9 mouse cellular contexts compared by ENCODE assay signal in genomic region chr12:76293192-76293591, GRCm38 (mm10). TPM values are rescaled to one million over a fixed set of nuclear protein-coding genes. Genes with fewer than 3 reads are reported as not detected.
A peak's percentile ranks its signal among the peaks of the same experiment; 100 is the strongest.
DNase-seq lines count a peak whose midpoint lies in the region; ATAC-seq and TF ChIP-seq lines count a peak whose summit lies in the region.
"Had no signal": no experiment of that assay in that cellular context is flagged by ENCODE, and none has a peak within 500 bp of the region (broad histone marks: within the 10 kb centered on the region; RNA-seq: fewer than 3 reads in every experiment).

No protein-coding gene starts in this region.

- TF ChIP-seq CTCF in kidney, postnatal 0 days (IDR thresholded peaks at IDR 0.05; ENCODE audit: low read depth): peak; percentile 84
- TF ChIP-seq CTCF in embryonic fibroblast, embryonic 13.5 days (IDR thresholded peaks at IDR 0.05; ENCODE audit: borderline replicate concordance, insufficient read depth, low read length): peak; percentile 75; the same call in 1 of the 2 replicates

- no peaks in the 10 kb centered on the region for H3K9me3 ChIP-seq in kidney, postnatal 0 days (replicated peaks; ENCODE audit: low read length)
- H3K9me3 ChIP-seq in kidney, embryonic 15.5 days (replicated peaks): no peaks in the 10 kb centered on the region
- no peaks in the 10 kb centered on the region for H3K9me3 ChIP-seq in ES-E14 (ENCODE audit: control insufficient read depth, insufficient read depth, low read depth, low read length)
- H3K9me3 ChIP-seq: megakaryocyte, embryonic 14.5 days had no signal

- H3K27me3 ChIP-seq in kidney, postnatal 0 days (ENCODE audit: insufficient read depth, low read length): no peaks in the 10 kb centered on the region
- no peaks in the 10 kb centered on the region for H3K27me3 ChIP-seq in kidney, embryonic 15.5 days
- H3K27me3 ChIP-seq: megakaryocyte, embryonic 14.5 days had no signal

- no peak overlapping the region for H3K4me2 ChIP-seq in kidney, postnatal 0 days (ENCODE audit: low read length)
- H3K4me2 ChIP-seq in kidney, embryonic 15.5 days: no peak overlapping the region

- no peak for TF ChIP-seq POLR2A in embryonic fibroblast, embryonic 13.5 days (IDR thresholded peaks at IDR 0.05; ENCODE audit: low read depth, low read length)

- 57% methylated on average over 7 of the region's 7 CpGs for WGBS in kidney, postnatal 0 days
- 57% methylated on average over 7 of the region's 7 CpGs for WGBS in kidney, embryonic 15.5 days
- WGBS in large intestine, adult 2 months: 35% methylated on average over 7 of the region's 7 CpGs

- peak; percentile 79 for DNase-seq in kidney, postnatal 0 days (ENCODE audit: low spot score)
- DNase-seq in ES-E14 (ENCODE audit: low read depth, low spot score): peak; percentile 49
- peak; percentile 15 to 43 for DNase-seq in adrenal gland, postnatal 4 days (ENCODE audit: low spot score in 2 of 2)
- peak; percentile 10 for DNase-seq in large intestine, adult 2 months (ENCODE audit: low read depth, low spot score)
- peak; percentile 43 for DNase-seq in naive thymus-derived CD4-positive, alpha-beta T cell, adult 2 months (ENCODE audit: low read depth)
- DNase-seq in thymus, postnatal 36 days: peak; percentile 28 to 40

- in situ Hi-C loops in ES-E14 (cut with MboI; ENCODE audit: low sequenced_read_pairs in 2 of 2, unreplicated experiment in 2 of 2): no loop called here

- no peaks in the 10 kb centered on the region for H3K4me1 ChIP-seq in kidney, postnatal 0 days (replicated peaks; ENCODE audit: insufficient read depth, low read length)
- no peaks in the 10 kb centered on the region for H3K4me1 ChIP-seq in kidney, embryonic 15.5 days
- peaks cover 0 to 4% of the 10 kb centered on the region in 2 experiments; a peak in 2 of 4 replicates for H3K4me1 ChIP-seq in ES-E14 (ENCODE audit: control insufficient read depth in 2 of 2, insufficient read depth in 2 of 2, low read length in 2 of 2, poor library complexity in 1 of 2)
- H3K4me1 ChIP-seq in embryonic fibroblast, embryonic 13.5 days (ENCODE audit: control insufficient read depth, insufficient read depth, low read length): no peaks in the 10 kb centered on the region

- no peak overlapping the region for H3K27ac ChIP-seq in kidney, postnatal 0 days
- no peak overlapping the region for H3K27ac ChIP-seq in kidney, embryonic 15.5 days
- no peak overlapping the region for H3K27ac ChIP-seq in ES-E14 (ENCODE audit: insufficient read depth, low read depth, low read length, poor library complexity, severe bottlenecking)
- H3K27ac ChIP-seq in embryonic fibroblast, embryonic 13.5 days (ENCODE audit: insufficient read depth, low read length): no peak overlapping the region

- H3K4me3 ChIP-seq in kidney, postnatal 0 days (replicated peaks; ENCODE audit: low read depth, low read length): no peak overlapping the region
- H3K4me3 ChIP-seq in kidney, embryonic 15.5 days (replicated peaks): no peak overlapping the region
- H3K4me3 ChIP-seq in ES-E14 (ENCODE audit: insufficient read depth in 1 of 2, low read depth in 1 of 2, low read length in 2 of 2, poor library complexity in 1 of 2, severe bottlenecking in 1 of 2): no peak overlapping the region
- no peak overlapping the region for H3K4me3 ChIP-seq in embryonic fibroblast, embryonic 13.5 days (ENCODE audit: insufficient read depth, low read length)
- H3K4me3 ChIP-seq: megakaryocyte, embryonic 14.5 days had no signal

- peaks cover 57% of the 10 kb centered on the region for H3K36me3 ChIP-seq in kidney, postnatal 0 days (ENCODE audit: insufficient read depth, low read length)
- H3K36me3 ChIP-seq in kidney, embryonic 15.5 days: peaks cover 93% of the 10 kb centered on the region
- peaks cover 62% of the 10 kb centered on the region for H3K36me3 ChIP-seq in ES-E14 (ENCODE audit: control insufficient read depth, insufficient read depth, low read length, poor library complexity, severe bottlenecking)

- ATAC-seq in kidney, postnatal 0 days (replicated peaks; ENCODE audit: low FRiP score, low read depth): no peak
- no peak for ATAC-seq in kidney, embryonic 15.5 days (replicated peaks; ENCODE audit: low FRiP score)

- H3K9ac ChIP-seq in kidney, postnatal 0 days (ENCODE audit: low read depth, low read length): no peak overlapping the region
- H3K9ac ChIP-seq in kidney, embryonic 15.5 days: no peak overlapping the region
- no peak overlapping the region for H3K9ac ChIP-seq in ES-E14 (ENCODE audit: insufficient read depth, low read depth, low read length, poor library complexity, severe bottlenecking)

TF ChIP-seq in ES-E14, 5 proteins besides CTCF, POLR2A, EP300 and RAD21:
- TF ChIP-seq HCFC1 (IDR thresholded peaks at IDR 0.05; ENCODE audit: borderline replicate concordance, insufficient read depth, low read length) (no peak), ZNF384 (IDR thresholded peaks at IDR 0.05; ENCODE audit: low read depth, low read length) (no peak), MAFK (IDR thresholded peaks at IDR 0.05; ENCODE audit: insufficient read depth, low read depth, low read length) (no peak), ZC3H11A (IDR thresholded peaks at IDR 0.05; ENCODE audit: borderline replicate concordance, low read depth, low read length) (no peak), CHD2 (IDR thresholded peaks at IDR 0.05; ENCODE audit: low read depth, low read length) (no peak)
TF ChIP-seq in ES-E14: peak in this region for 0.

RNA-seq across cellular contexts. Expression of gene Akap5, which starts 31.5 kb away (rescaled TPM):
- polyA plus RNA-seq in kidney, postnatal 0 days (2015; fragmentation: Nextera tagmentation; extraction: Ambion mirVana): 0.43 and 0.54 TPM in 2 replicates
- polyA plus RNA-seq in kidney, embryonic 15.5 days (2015; fragmentation: Nextera tagmentation; extraction: Ambion mirVana): 1.3 and 1.6 TPM in 2 replicates
- 5.2 and 7.2 TPM in 2 replicates for total RNA-seq in ES-E14 (2012; rRNA removed)
- total RNA-seq in adrenal gland, postnatal 4 days (2021): 1 to 10 TPM; 1.9 to 2.4 TPM
- polyA plus RNA-seq in embryonic fibroblast, embryonic 13.5 days (2011; ENCODE audit: insufficient read length, low read depth, missing spikeins): 0.68 TPM in 2 replicates
- 0.06 and 0.08 TPM in 2 replicates for polyA plus RNA-seq in large intestine, adult 2 months (2012; rRNA removed)

RNA-seq across cellular contexts. Expression of gene Mthfd1, which starts 38.1 kb away (rescaled TPM):
- polyA plus RNA-seq in kidney, postnatal 0 days (2015; fragmentation: Nextera tagmentation; extraction: Ambion mirVana): 94.0 and 106 TPM in 2 replicates
- 100 and 103 TPM in 2 replicates for polyA plus RNA-seq in kidney, embryonic 15.5 days (2015; fragmentation: Nextera tagmentation; extraction: Ambion mirVana)
- 182 and 198 TPM in 2 replicates for total RNA-seq in ES-E14 (2012; rRNA removed)
- total RNA-seq in adrenal gland, postnatal 4 days (2021): 10 to 100 TPM; 48.3 to 56.2 TPM
- polyA plus RNA-seq in embryonic fibroblast, embryonic 13.5 days (2011; ENCODE audit: insufficient read length, low read depth, missing spikeins): 30.9 and 38.6 TPM in 2 replicates
- 23.4 and 31.5 TPM in 2 replicates for polyA plus RNA-seq in large intestine, adult 2 months (2012; rRNA removed)

RNA-seq across cellular contexts. Expression of gene Tex21, which starts 46.6 kb away (rescaled TPM):
- polyA plus RNA-seq in kidney, postnatal 0 days (2015; fragmentation: Nextera tagmentation; extraction: Ambion mirVana): 0.08 and 0.19 TPM in 2 replicates
- polyA plus RNA-seq in kidney, embryonic 15.5 days (2015; fragmentation: Nextera tagmentation; extraction: Ambion mirVana): not detected in 2 replicates
- 1.8 and 2.0 TPM in 2 replicates for total RNA-seq in ES-E14 (2012; rRNA removed)
- not detected for total RNA-seq in adrenal gland, postnatal 4 days (2021)
- polyA plus RNA-seq in embryonic fibroblast, embryonic 13.5 days (2011; ENCODE audit: insufficient read length, low read depth, missing spikeins): not detected in 2 replicates
- polyA plus RNA-seq in large intestine, adult 2 months (2012; rRNA removed): not detected in 2 replicates

Comparison
In these comparisons a context has a peak if more than half of its experiments do, and no peak if none do; other contexts are left out.
1. DNase-seq: peak in every context shown above with its lines; median percentile 79 in kidney, postnatal 0 days; 49 in ES-E14; 43 in naive thymus-derived CD4-positive, alpha-beta T cell, adult 2 months; 34 in thymus, postnatal 36 days; 29 in adrenal gland, postnatal 4 days; 10 in large intestine, adult 2 months.